Mouse (Mus musculus) hindbrain, embryonic 11.5 days (tissue): Measurements from ENCODE around the gene Gm17657. TPM values are rescaled to one million over a fixed set of nuclear protein-coding genes. Genes with fewer than 3 reads are reported as not detected.

Experiments used
- ATAC-seq: fragments of 200-750 bp; cut with Nextera tagmentation; 2 replicates; pipeline ENCODE4 v1.8.0; 2017; ENCODE audit warnings: mild to moderate bottlenecking, moderate TSS enrichment, moderate library complexity; ENCODE audit not compliant: low FRiP score
- DNase-seq: peaks from one replicate; pipeline ENCODE4 v3.0.0-alpha.2; 2015; ENCODE audit warnings: low spot score
- H3K27ac ChIP-seq: fragments of 300-500 bp; sonication (generic); 2 replicates; pipeline ENCODE4 v1.5.1; 2014; ENCODE audit warnings: mild to moderate bottlenecking, low read depth, low read length
- H3K27me3 ChIP-seq: fragments of 300-500 bp; sonication (generic); 2 replicates; pipeline ENCODE4 v1.6.1; 2014; ENCODE audit warnings: mild to moderate bottlenecking, low read length, moderate library complexity, mixed read lengths; ENCODE audit not compliant: control insufficient read depth, insufficient read depth
- H3K36me3 ChIP-seq: fragments of 300-500 bp; sonication (generic); 2 replicates; pipeline ENCODE4 v1.6.1; 2014; ENCODE audit warnings: mild to moderate bottlenecking, low read length, moderate library complexity, mixed read lengths; ENCODE audit not compliant: control insufficient read depth, insufficient read depth
- H3K4me1 ChIP-seq: fragments of 300-500 bp; sonication (generic); replicated peaks from 2 replicates; pipeline ENCODE4 v1.6.1; 2014; ENCODE audit warnings: low read length, mixed read lengths; ENCODE audit not compliant: control insufficient read depth, insufficient read depth
- H3K4me2 ChIP-seq: fragments of 300-500 bp; sonication (generic); replicated peaks from 2 replicates; pipeline ENCODE4 v1.6.1; 2014; ENCODE audit warnings: mild to moderate bottlenecking, low read depth, low read length
- H3K4me3 ChIP-seq: fragments of 300-500 bp; sonication (generic); 2 replicates; pipeline ENCODE4 v1.5.1; 2014; ENCODE audit warnings: low read depth, low read length
- H3K9ac ChIP-seq: fragments of 300-500 bp; sonication (generic); 2 replicates; pipeline ENCODE4 v1.6.1; 2014; ENCODE audit warnings: low read depth, low read length
- H3K9me3 ChIP-seq: fragments of 300-500 bp; sonication (generic); 2 replicates; pipeline ENCODE4 v1.6.1; 2016; ENCODE audit warnings: low read length; ENCODE audit not compliant: control insufficient read depth
- WGBS: fragments of 180-500 bp; shearing (Covaris S2); extraction: QIAGEN DNeasy Blood & Tissue Kit; methylation state at CpG from one replicate; pipeline ENCODE4 v1.1.7; 2014; 5-methylcytosine and 5-hydroxymethylcytosine counted together
- polyA plus RNA-seq: library from polyadenylated mRNA; unstranded; fragments of >200 nt; fragmentation: Nextera tagmentation; extraction: Ambion mirVana; gene quantifications from 2 replicates; pipeline ENCODE4 v1.2.1, GENCODE M21; 2014

The Gm17657 gene
- polyA plus RNA-seq, 1 experiment from 2014 or later: not detected

DNA sequence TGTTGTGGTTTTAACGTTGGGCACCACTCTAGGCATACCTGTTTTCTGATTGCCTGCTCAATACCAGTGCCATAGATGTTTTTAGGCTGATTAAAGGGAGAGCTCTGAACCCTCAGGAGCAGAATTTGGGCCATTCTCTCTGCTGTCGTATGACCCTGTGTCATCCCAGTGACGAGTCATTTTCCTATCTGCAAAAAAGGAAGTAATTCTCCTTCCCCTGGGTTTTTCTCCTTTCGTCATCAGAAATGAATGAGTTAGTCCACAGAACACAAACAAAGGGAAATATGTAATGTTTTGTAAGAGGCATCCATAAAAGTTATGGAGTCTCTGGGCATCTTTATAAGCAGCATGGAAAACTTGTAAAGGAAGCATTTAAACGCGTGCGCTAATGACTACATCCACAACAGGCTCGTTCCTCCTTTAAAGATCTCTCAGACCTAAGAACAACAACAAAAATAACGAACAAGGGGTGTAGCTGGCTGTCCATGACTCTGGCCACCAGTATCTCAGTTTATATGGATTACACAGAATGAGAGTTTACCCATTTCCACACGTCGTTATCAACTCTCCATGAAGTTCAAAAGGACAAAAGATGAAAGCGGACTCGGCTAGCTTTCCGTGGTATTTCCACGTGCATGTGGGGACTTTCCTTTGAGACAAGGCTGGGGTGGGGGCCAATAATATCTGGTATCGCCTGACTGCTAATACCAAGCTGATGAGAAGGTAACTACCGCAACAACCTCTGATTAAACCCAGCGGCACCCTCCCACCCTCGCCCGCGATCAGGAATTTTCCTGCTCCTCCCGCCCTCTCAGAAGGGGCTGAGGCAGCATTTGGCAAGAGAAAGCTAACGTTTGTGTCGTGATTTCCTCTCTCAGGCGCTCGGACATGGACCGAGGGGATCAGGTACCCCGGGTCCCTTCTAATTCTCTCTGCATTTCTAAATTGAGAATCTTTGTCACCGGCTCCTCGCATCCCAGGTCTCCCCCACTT, 60.2 kb downstream of the Gm17657 start:
- H3K4me1 ChIP-seq: 0 out of 2 replicates have a peak, but pooled peaks cover 2% of the 10 kb centered on the region
- peak overlapping the region; percentile 90 for H3K4me2 ChIP-seq
- no peak; the same call in 1 of the 2 replicates for ATAC-seq
- peak overlapping the region; percentile 86 for H3K9ac ChIP-seq
- H3K27ac ChIP-seq: peak overlapping the region; percentile 94
- no peaks in the 10 kb centered on the region for H3K27me3 ChIP-seq
- peak; percentile 63 for DNase-seq
- H3K4me3 ChIP-seq: peak overlapping the region; percentile 94
- no peaks in the 10 kb centered on the region for H3K9me3 ChIP-seq
- WGBS: 8% methylated on average over 30 of the region's 30 CpGs
- peaks cover 5% of the 10 kb centered on the region; the same call in 1 of the 2 replicates for H3K36me3 ChIP-seq

DNA sequence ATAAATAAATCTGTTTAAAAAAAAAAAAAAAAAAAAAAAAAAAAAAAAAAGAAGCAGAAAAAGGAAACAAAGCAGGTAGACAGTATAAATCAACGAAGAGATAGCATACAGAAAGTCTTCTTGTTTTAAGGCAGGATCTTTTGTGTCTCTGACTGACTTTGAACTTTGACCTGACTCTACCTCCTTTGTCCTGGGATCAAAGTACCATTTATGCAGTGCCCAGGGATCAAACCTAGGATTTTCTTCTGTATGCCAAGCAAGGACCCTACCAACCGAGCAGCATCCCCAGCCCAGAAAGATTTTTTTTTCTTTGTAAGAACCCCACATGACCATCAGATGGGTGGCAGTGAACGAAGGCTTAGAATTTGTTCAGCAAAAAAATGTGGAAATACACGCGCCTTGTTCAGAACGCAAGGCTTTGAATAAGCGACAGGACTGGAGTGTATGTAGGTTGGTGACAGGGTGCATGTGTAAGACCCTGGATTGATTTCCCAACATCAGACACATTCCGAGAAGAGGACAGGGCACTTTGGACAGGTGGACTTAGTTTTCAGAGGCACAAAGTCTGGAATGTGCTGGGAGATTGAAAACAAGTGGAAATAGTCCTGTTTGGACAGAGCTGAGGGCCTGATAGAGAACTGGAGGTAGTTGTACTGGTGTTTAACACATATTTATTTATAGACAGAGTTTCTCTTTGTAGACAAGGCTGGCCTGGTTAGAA, 61.0 kb downstream of the Gm17657 start:
- Histone ChIP-seq H3K4me2 (no peak overlapping the region), H3K9me3 (no peaks in the 10 kb centered on the region), H3K36me3 (no peaks in the 10 kb centered on the region), H3K4me1 (0 out of 2 replicates have a peak, but pooled peaks cover 2% of the 10 kb centered on the region), H3K9ac (no peak overlapping the region), H3K27ac (no peak overlapping the region), H3K4me3 (no peak overlapping the region), H3K27me3 (no peaks in the 10 kb centered on the region)
- no peak for ATAC-seq
- no peak for DNase-seq
- WGBS: 66% methylated on average over 8 of the region's 8 CpGs

DNA sequence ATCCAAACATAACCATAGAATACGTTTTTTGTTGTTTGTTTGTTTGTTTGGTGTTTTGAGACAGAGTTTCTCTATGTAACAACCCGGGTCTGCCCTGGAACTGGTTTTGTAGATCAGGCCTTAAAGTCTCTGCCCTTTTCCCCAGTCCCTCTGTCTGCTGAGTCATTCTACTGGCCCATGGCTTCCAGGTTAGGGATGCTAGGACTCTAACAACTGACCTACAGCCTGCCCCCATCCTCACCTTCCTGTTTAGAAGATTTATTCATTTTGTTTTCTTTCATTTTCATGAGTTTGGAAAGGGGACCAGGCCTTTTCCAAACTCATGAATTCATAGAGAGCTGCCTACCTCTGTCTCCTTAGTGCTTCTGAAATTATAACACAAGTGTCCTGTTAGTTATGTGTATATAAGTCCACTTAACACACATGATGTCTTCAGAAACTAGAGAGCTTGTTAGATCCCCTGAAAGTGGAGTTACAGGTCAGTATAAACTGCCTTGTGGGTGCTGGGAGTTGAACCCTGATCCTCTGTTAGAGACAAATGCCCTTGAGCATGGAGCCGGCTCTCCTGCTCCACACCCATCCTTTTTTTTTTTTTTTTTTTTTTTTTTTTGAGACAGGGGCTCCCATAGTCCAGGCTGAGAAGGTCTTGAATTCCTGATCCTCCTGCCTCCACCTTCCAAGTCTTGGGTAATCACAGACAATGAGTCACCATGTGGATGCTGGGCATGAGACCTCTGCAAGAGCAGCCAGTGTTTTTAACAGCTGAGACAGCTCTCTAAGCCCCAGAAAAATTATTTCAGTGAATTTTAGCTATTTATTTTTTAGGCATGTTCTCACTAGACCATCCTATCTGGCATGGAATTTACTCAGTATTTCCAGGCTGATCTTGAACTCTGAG, 63.9 kb downstream of the Gm17657 start:
- Histone ChIP-seq H3K27me3 (no peaks in the 10 kb centered on the region), H3K27ac (no peak overlapping the region), H3K4me3 (no peak overlapping the region), H3K9me3 (no peaks in the 10 kb centered on the region), H3K9ac (no peak overlapping the region), H3K4me2 (no peak overlapping the region), H3K36me3 (no peaks in the 10 kb centered on the region), H3K4me1 (no peaks in the 10 kb centered on the region)
- ATAC-seq (no peak), DNase-seq (no peak)
- WGBS: 82% methylated on average over 3 of the region's 3 CpGs

DNA sequence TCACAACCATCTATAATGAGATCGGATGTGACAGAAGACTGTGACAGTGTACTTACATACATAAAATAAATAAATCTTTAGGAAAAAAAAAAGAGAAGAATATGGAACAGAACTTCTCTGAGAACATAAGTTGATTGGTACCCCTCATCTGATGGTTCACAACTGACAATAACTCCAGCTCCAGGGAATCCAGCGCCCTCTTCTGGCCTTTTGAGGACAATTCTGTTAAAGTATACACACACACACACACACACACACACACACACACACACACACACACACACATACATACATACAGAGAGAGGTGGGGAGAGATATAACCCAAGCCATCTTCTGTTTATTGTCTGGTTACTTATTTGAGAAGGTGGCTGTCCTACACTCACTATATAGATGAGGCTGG, 65.0 kb downstream of the Gm17657 start:
- Histone ChIP-seq H3K4me2 (no peak overlapping the region), H3K9ac (no peak overlapping the region), H3K36me3 (no peaks in the 10 kb centered on the region), H3K4me3 (no peak overlapping the region), H3K9me3 (no peaks in the 10 kb centered on the region), H3K27ac (no peak overlapping the region), H3K4me1 (no peaks in the 10 kb centered on the region), H3K27me3 (no peaks in the 10 kb centered on the region)
- WGBS: 83% methylated on average over 2 of the region's 2 CpGs
- ATAC-seq (no peak), DNase-seq (no peak)

DNA sequence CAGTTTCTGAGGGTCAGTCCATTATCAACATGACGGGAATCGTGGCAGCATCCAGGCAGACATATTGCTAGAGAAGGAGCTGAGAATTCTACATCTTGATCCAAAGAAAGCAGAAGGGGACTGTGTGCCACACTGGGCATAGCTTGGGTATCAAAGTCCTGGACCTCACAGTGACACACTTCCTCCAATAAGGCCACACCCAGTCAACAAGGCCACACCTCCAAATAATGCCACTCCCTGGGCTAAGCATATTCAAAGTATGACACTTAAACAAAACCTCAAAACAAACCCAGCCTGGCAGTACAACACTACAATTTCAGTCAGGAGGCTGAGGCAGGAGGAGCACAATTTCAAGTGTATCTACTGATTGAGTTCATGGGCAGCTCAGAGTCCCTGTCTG, 66.2 kb downstream of the Gm17657 start:
- Histone ChIP-seq H3K36me3 (no peaks in the 10 kb centered on the region), H3K4me2 (no peak overlapping the region), H3K9me3 (no peaks in the 10 kb centered on the region), H3K27me3 (no peaks in the 10 kb centered on the region), H3K4me3 (no peak overlapping the region), H3K9ac (no peak overlapping the region), H3K27ac (no peak overlapping the region), H3K4me1 (no peaks in the 10 kb centered on the region)
- DNase-seq: no peak
- no peak for ATAC-seq
- 100% methylated on average over 2 of the region's 2 CpGs for WGBS

DNA sequence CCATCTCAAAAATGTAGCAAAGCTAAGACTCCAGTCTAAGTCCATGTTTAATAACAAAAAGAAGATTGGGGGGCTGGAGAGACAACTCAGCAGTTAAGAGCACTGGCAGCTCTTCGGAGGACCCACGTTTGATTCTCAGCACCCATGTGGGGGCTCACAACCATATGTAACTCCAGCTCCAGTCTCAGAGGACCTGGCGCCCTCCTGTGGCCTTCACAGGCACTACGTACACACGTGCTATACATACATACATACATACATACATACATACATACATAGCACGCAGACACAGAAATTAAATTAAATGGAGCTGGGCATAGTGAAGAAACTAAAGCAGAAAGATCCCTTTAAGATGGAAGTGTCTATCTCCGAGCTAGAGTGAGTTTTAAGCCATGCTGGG, 66.8 kb downstream of the Gm17657 start:
- Histone ChIP-seq H3K36me3 (no peaks in the 10 kb centered on the region), H3K4me2 (no peak overlapping the region), H3K27me3 (no peaks in the 10 kb centered on the region), H3K27ac (no peak overlapping the region), H3K4me3 (no peak overlapping the region), H3K9me3 (no peaks in the 10 kb centered on the region), H3K4me1 (no peaks in the 10 kb centered on the region), H3K9ac (no peak overlapping the region)
- DNase-seq: no peak
- no peak for ATAC-seq
- WGBS: 88% methylated on average over 7 of the region's 7 CpGs

DNA sequence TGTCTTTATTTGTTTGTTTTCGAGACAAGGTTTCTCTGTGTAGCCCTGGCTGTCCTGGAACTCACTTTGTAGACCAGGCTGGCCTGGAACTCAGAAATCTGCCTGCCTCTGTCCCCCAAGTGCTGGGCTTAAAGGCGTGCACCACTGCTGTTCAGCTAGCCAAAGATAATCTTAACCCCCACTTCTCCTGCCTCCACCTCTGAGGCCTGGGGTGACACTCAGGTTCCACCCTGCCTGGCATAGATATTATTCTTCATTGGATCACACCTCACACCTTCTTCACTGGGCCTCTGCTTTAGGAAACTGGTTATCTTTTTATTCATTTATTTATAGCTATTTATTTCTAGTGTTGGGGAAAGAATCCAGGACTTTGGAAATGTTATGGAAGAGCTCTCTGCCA, 69.2 kb downstream of the Gm17657 start:
- WGBS: 91% methylated on average over 2 of the region's 2 CpGs
- H3K27me3 ChIP-seq: no peaks in the 10 kb centered on the region

DNA sequence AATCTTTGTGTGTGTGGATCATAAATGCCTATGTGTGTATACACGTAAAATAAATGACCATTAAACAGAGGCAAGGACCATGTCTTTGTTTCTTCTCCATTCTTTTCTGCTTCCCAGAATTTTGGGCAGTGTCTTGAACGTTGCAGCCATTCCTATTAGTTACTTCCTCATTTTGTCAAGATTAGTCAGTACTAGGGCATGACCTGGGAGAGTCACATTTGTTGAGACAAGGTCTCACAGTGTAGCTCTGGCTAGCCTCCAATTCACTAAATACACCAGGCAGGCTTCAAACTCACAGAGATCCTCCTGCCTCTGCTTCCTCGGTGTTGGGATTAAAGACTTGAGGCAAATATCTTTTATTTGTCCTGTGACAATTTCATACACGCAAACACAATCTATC, 71.2 kb downstream of the Gm17657 start:
- H3K36me3 ChIP-seq: no peaks in the 10 kb centered on the region
- ATAC-seq (no peak), DNase-seq (no peak)
- H3K4me1 ChIP-seq: no peaks in the 10 kb centered on the region
- H3K9ac ChIP-seq: no peak overlapping the region
- H3K27me3 ChIP-seq: no peaks in the 10 kb centered on the region
- H3K4me2 ChIP-seq: no peak overlapping the region
- H3K27ac ChIP-seq: no peak overlapping the region
- H3K9me3 ChIP-seq: no peaks in the 10 kb centered on the region
- no peak overlapping the region for H3K4me3 ChIP-seq
- WGBS: 89% methylated on average over 4 of the region's 4 CpGs

More for the DNA sequence above, 69.2 kb downstream of the Gm17657 start:
- Histone ChIP-seq H3K27ac (no peak overlapping the region), H3K9me3 (no peaks in the 10 kb centered on the region), H3K4me1 (no peaks in the 10 kb centered on the region), H3K4me2 (no peak overlapping the region), H3K4me3 (no peak overlapping the region), H3K36me3 (no peaks in the 10 kb centered on the region), H3K9ac (no peak overlapping the region)
- no peak for DNase-seq
- ATAC-seq: no peak
